Mouse (Mus musculus): Measurements from ENCODE around the gene Szrd1.
A peak's percentile ranks its signal among the peaks of the same experiment; 100 is the strongest.

Szrd1 gene

GRCm38 (mm10) chr4:141068655-141069054, 70.9 kb downstream of the Szrd1 start:
- DNase-seq (ENCODE audit: extremely low spot score, low spot score): no peak

- DNase-seq (ENCODE audit: extremely low spot score, low spot score): no peak
Observed at GRCm38 (mm10) chr4:141067516-141068046, 72.0 kb downstream of the Szrd1 start.

- no peak for DNase-seq (ENCODE audit: extremely low spot score, low spot score)
Observed at GRCm38 (mm10) chr4:141066709-141067515, 72.7 kb downstream of the Szrd1 start.

GRCm38 (mm10) chr4:141065123-141065522, 74.5 kb downstream of the Szrd1 start:
- DNase-seq (ENCODE audit: extremely low spot score, low spot score): peak; percentile 84

GRCm38 (mm10) chr4:141064104-141064659, 75.4 kb downstream of the Szrd1 start:
- DNase-seq (ENCODE audit: extremely low spot score, low spot score): no peak

Measured in neural tube, embryonic 10.5 days (tissue).